Mouse (Mus musculus) liver, embryonic 14.5 days (tissue): ENCODE data around the gene Cenpo. TPM values are rescaled to one million over a fixed set of nuclear protein-coding genes. Genes with fewer than 3 reads are reported as not detected.

Experiments used
- ATAC-seq: fragments of 200-750 bp; cut with Nextera tagmentation; 2 replicates; pipeline ENCODE4 v1.8.0; 2017; ENCODE audit warnings: moderate number of reproducible peaks, mild to moderate bottlenecking, moderate library complexity; ENCODE audit not compliant: insufficient read depth
- DNase-seq, 3 experiments: peaks; one replicate each; pipeline ENCODE4 v3.0.0-alpha.2; 2012 to 2013; ENCODE audit warnings: low read depth in 3 of 3, low spot score in 3 of 3
- H3K27ac ChIP-seq: fragments of 300-500 bp; sonication (generic); 2 replicates; pipeline ENCODE4 v1.5.1; 2014; ENCODE audit warnings: moderate library complexity, mild to moderate bottlenecking, control low read depth, inconsistent platforms
- H3K27me3 ChIP-seq: fragments of 300-500 bp; sonication (generic); 2 replicates; pipeline ENCODE4 v1.6.1; 2014; ENCODE audit warnings: mild to moderate bottlenecking, low read length, moderate library complexity; ENCODE audit not compliant: control insufficient read depth, insufficient read depth
- H3K36me3 ChIP-seq: fragments of 300-500 bp; sonication (generic); replicated peaks from 2 replicates; pipeline ENCODE4 v1.6.1; 2014; ENCODE audit warnings: low read depth; ENCODE audit not compliant: control insufficient read depth, insufficient read depth
- H3K4me1 ChIP-seq, 2 experiments: fragments of 200-500 bp in 1 of 2; fragments of 300-500 bp in 1 of 2; sonication (generic) in 1 of 2; replicated peaks; 2 replicates each; pipeline ENCODE4 v1.6.1; 2012 to 2014; ENCODE audit warnings: antibody characterized with exemption in 1 of 2, inconsistent platforms in 1 of 2, low read length in 1 of 2; ENCODE audit not compliant: control insufficient read depth in 2 of 2, insufficient read depth in 2 of 2
- H3K4me2 ChIP-seq: fragments of 300-500 bp; sonication (generic); 2 replicates; pipeline ENCODE4 v1.6.1; 2014; ENCODE audit warnings: low read depth, mild to moderate bottlenecking, control low read depth, moderate library complexity
- H3K4me3 ChIP-seq, 2 experiments: fragments of 200-500 bp in 1 of 2; fragments of 300-500 bp in 1 of 2; sonication (generic) in 1 of 2; 2 replicates each; pipeline ENCODE4 v1.5.1; 2012 to 2014; ENCODE audit warnings: low read depth in 2 of 2, low read length in 2 of 2, mild to moderate bottlenecking in 2 of 2, control low read depth in 1 of 2, inconsistent platforms in 1 of 2, moderate library complexity in 1 of 2; ENCODE audit not compliant: insufficient read depth in 1 of 2
- H3K9ac ChIP-seq: fragments of 300-500 bp; sonication (generic); replicated peaks from 2 replicates; pipeline ENCODE4 v1.6.1; 2014; ENCODE audit warnings: mild to moderate bottlenecking, control low read depth, moderate library complexity
- H3K9me3 ChIP-seq: fragments of 300-500 bp; sonication (generic); 2 replicates; pipeline ENCODE4 v1.6.1; 2016; ENCODE audit warnings: low read length, mixed read lengths; ENCODE audit not compliant: control insufficient read depth
- CTCF ChIP-seq: IDR thresholded peaks from 2 replicates; pipeline ENCODE4 v1.5.1; 2016; ENCODE audit warnings: antibody characterized with exemption, low read depth, control low read depth
- EP300 ChIP-seq: IDR thresholded peaks from 2 replicates; pipeline ENCODE4 v1.6.1; 2016; ENCODE audit warnings: antibody characterized with exemption, low read depth
- WGBS: fragments of 180-500 bp; shearing (Covaris S2); extraction: QIAGEN DNeasy Blood & Tissue Kit; methylation state at CpG from one replicate; pipeline ENCODE4 v1.1.7; 2014; ENCODE audit not compliant: insufficient replicate concordance; 5-methylcytosine and 5-hydroxymethylcytosine counted together
- polyA plus RNA-seq, 2 experiments: library from polyadenylated mRNA; depleted of rRNA in 1 of 2; stranded (reverse) in 1 of 2; unstranded in 1 of 2; fragments of >200 nt; fragmentation: Nextera tagmentation in 1 of 2; extraction: Ambion mirVana in 1 of 2; gene quantifications; 2 replicates each; pipeline versions ENCODE4 v1.2.1 to v1.2.3; 2012 to 2014

Gene Cenpo
- polyA plus RNA-seq, 2 experiments, result 9.4 to 10.5 TPM

DNA sequence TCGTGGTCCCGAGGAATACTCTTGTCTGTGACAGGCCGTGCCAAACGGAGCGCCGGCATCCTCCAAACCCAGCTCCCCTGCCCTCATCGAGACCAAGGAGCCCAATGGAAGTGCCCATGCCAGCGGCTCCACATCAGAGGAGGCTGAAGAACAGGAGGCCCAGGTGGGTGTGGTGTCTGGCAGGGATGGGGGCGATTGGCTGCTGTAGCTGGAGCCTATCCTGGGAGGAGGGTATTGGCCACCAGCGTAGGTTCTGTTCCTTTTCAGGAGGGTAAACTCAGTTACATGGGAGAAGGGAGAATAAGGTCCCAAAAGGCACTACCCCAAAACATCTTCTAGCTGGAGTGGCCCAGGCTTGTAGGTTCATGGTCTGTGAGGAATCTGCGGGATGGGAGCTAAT is 34.8 kb downstream of the Cenpo start:
- no peaks in the 10 kb centered on the region for H3K36me3 ChIP-seq
- no peaks in the 10 kb centered on the region for H3K27me3 ChIP-seq
- no peak overlapping the region for H3K27ac ChIP-seq
- H3K9ac ChIP-seq, result no peak overlapping the region
- H3K4me1 ChIP-seq, result no peaks in the 10 kb centered on the region
- H3K4me3 ChIP-seq, result no peak overlapping the region
- no peak overlapping the region for H3K4me2 ChIP-seq
- no peaks in the 10 kb centered on the region for H3K9me3 ChIP-seq
- DNase-seq (no peak), ATAC-seq (no peak)
- 85% methylated on average over 11 of the region's 11 CpGs for WGBS
- TF ChIP-seq EP300, result no peak
- no peak for TF ChIP-seq CTCF

DNA sequence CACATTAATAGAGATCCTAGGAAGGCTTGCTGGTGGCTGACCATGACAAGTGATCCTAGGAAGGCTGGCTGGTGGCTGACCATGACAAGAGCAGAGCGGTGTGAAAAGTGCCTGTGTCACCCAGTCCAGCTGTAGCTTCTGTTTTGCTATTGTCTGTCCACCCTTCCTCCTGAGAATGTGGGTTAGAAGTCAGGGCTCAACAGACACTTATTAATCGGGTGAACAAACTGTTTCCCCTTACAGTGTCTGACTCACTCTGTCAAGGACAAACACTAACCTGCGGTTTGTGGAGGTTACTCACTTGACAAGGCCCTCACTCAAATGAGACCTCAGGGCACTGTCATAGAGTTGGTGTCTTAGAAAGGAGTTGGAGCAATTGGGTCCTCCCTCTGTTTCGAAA is 35.4 kb downstream of the Cenpo start:
- no peak for TF ChIP-seq EP300
- TF ChIP-seq CTCF, result no peak
- no peak overlapping the region for H3K9ac ChIP-seq
- no peak for ATAC-seq
- H3K27ac ChIP-seq, result no peak overlapping the region
- no peaks in the 10 kb centered on the region for H3K36me3 ChIP-seq
- H3K4me2 ChIP-seq, result no peak overlapping the region
- no peaks in the 10 kb centered on the region for H3K27me3 ChIP-seq
- no peak for DNase-seq
- H3K4me3 ChIP-seq, result no peak overlapping the region
- no peaks in the 10 kb centered on the region for H3K4me1 ChIP-seq
- WGBS, result 69% methylated on average over 4 of the region's 4 CpGs
- no peaks in the 10 kb centered on the region for H3K9me3 ChIP-seq

DNA sequence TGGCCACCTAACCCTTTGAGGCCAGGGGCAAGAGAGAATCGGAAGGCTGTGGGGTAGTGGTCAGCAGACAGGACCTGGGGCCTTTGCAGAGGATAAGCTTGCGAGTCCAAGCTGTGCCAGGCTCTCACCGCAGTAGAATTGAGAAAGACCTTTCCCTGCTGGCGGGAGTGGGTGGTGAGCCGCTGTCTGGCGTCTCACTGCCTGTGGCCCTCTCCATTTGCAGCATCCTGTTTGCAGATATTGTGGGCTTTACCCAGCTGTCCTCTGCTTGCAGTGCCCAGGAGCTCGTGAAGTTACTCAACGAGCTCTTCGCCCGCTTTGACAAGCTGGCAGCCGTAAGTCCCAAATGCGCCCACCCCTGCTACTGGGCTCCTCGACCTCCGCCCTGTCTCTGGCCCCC is 39.5 kb downstream of the Cenpo start:
- Histone ChIP-seq H3K9me3 (no peaks in the 10 kb centered on the region), H3K27ac (no peak overlapping the region), H3K36me3 (no peaks in the 10 kb centered on the region), H3K27me3 (no peaks in the 10 kb centered on the region), H3K9ac (no peak overlapping the region), H3K4me2 (no peak overlapping the region), H3K4me1 (peaks cover 0 to 1% of the 10 kb centered on the region in 2 experiments; a peak in 1 of 4 replicates), H3K4me3 (no peak overlapping the region)
- no peak for DNase-seq
- no peak for ATAC-seq
- no peak for TF ChIP-seq CTCF
- TF ChIP-seq EP300, result no peak
- 82% methylated on average over 14 of the region's 14 CpGs for WGBS

DNA sequence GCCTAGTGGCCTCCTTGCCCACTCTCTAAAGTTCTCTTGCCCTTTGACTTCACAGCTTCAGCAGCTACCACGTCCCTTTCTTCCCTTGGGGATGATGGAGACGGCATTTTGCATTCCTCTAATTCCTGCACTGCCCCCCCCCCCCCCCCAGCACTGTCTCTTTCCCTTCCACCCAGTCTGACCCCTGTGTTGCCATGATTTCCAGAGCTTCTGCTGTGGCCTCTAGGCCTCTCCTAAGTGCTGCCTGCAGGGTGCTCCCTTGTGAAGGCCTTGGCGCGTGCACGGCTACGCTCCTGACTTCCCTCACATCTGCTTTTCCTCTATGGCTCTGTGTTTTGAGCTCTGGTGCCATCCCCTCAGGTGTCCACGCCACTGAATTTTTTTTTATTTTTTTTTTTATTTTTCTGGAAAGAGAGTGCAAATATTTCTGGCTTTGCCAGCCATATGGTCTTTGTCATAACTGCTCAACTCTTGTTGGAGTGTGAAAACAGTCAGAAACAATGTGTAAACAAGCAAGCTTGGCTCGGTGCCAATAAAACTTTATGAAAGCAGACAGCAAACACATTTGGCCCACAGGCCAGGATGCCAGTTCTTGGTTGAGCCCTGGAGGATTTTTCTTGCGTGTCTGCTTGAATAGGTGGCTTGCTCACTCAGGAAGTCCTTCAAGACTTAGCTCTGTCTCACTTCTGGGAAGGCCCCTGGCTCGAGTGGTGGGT is 40.9 kb downstream of the Cenpo start:
- no peak overlapping the region for H3K4me3 ChIP-seq
- no peaks in the 10 kb centered on the region for H3K9me3 ChIP-seq
- H3K9ac ChIP-seq, result no peak overlapping the region
- TF ChIP-seq CTCF (no peak), EP300 (no peak)
- ATAC-seq (no peak), DNase-seq (no peak)
- H3K36me3 ChIP-seq, result no peaks in the 10 kb centered on the region
- H3K4me1 ChIP-seq, result peaks cover 0 to 1% of the 10 kb centered on the region in 2 experiments; a peak in 1 of 4 replicates
- no peak overlapping the region for H3K4me2 ChIP-seq
- 72% methylated on average over 10 of the region's 10 CpGs for WGBS
- H3K27me3 ChIP-seq, result no peaks in the 10 kb centered on the region
- H3K27ac ChIP-seq, result no peak overlapping the region

DNA sequence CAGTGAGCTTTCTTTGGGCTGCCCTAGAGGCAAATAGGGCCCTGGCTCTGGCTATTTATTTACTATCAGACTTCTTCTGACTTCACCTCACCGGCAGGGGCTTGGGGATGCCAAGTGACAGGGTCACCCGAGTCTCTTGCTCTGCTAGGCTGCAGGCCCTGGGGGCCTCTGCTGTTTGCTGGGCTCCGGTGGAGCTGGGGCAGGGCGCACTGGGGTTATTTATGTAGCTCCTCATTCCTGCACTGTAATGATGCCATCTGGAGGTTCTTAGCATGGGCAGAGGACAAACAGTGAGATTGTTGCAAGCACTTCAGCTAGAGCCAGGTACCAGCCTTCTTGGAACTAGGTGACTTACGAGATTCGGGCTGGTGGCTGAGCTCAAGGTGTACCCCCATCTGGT is 41.6 kb downstream of the Cenpo start:
- Histone ChIP-seq H3K27ac (no peak overlapping the region), H3K4me3 (no peak overlapping the region), H3K9ac (no peak overlapping the region), H3K27me3 (no peaks in the 10 kb centered on the region), H3K36me3 (no peaks in the 10 kb centered on the region), H3K4me1 (peaks cover 0 to 1% of the 10 kb centered on the region in 2 experiments; a peak in 1 of 4 replicates), H3K9me3 (no peaks in the 10 kb centered on the region), H3K4me2 (no peak overlapping the region)
- no peak for TF ChIP-seq CTCF
- no peak for TF ChIP-seq EP300
- ATAC-seq (no peak), DNase-seq (no peak)
- WGBS, result 64% methylated on average over 6 of the region's 6 CpGs
